Mouse (Mus musculus): ENCODE data around the gene Camsap1. TPM values are rescaled to one million over a fixed set of nuclear protein-coding genes. Genes with fewer than 3 reads are reported as not detected.

Camsap1 gene
- polyA plus RNA-seq, 1 experiment, result 12.2 TPM

- H3K79me2 ChIP-seq (ENCODE audit: control insufficient read depth, insufficient read depth), result peaks cover 45% of the 10 kb centered on the region
- H3K79me3 ChIP-seq (ENCODE audit: low read depth), result peaks cover 34% of the 10 kb centered on the region
- H3K36me3 ChIP-seq (ENCODE audit: control insufficient read depth, insufficient read depth), result no peaks in the 10 kb centered on the region
- H3ac ChIP-seq (ENCODE audit: control insufficient read depth, insufficient read length, low read depth), result peak within 1 kb of the TSS; percentile 94
- H3K4me3 ChIP-seq (ENCODE audit: insufficient read depth, poor library complexity, severe bottlenecking), result peak within 1 kb of the TSS; percentile 75
- no peak for TF ChIP-seq MAX (IDR thresholded peaks at IDR 0.05)
- TF ChIP-seq CTCF (IDR thresholded peaks at IDR 0.05; ENCODE audit: control insufficient read depth, insufficient read depth, insufficient read length), result no peak
- no peak for TF ChIP-seq MYOD1 (IDR thresholded peaks at IDR 0.05; ENCODE audit: control insufficient read depth, insufficient read length, low read depth)
- no peak for TF ChIP-seq FOSL1 (IDR thresholded peaks at IDR 0.05; ENCODE audit: insufficient read depth, low read length, poor library complexity, severe bottlenecking)
- TF ChIP-seq MYOG (IDR thresholded peaks at IDR 0.05; ENCODE audit: control insufficient read depth, extremely low read depth, insufficient read length), result no peak
- TF ChIP-seq CEBPB (IDR thresholded peaks at IDR 0.05; ENCODE audit: low read depth), result no peak
- no peak for TF ChIP-seq USF1 (IDR thresholded peaks at IDR 0.05; ENCODE audit: low read depth)
- H3K27me3 ChIP-seq (ENCODE audit: control insufficient read depth, insufficient read depth, insufficient read length), result peaks cover 4% of the 10 kb centered on the region
Observed at GRCm38 (mm10) chr2:26021561-26022257, 38.6 kb upstream of the Camsap1 start, which contains the start of gene Ubac1. Ubac1 (minus strand) TSS chr2:26021747.

GRCm38 (mm10) chr2:26020714-26021560 is 37.9 kb upstream of the Camsap1 start:
- TF ChIP-seq MYOG (IDR thresholded peaks at IDR 0.05; ENCODE audit: control insufficient read depth, extremely low read depth, insufficient read length) (no peak), FOSL1 (IDR thresholded peaks at IDR 0.05; ENCODE audit: insufficient read depth, low read length, poor library complexity, severe bottlenecking) (no peak), CEBPB (IDR thresholded peaks at IDR 0.05; ENCODE audit: low read depth) (no peak), MYOD1 (IDR thresholded peaks at IDR 0.05; ENCODE audit: control insufficient read depth, insufficient read length, low read depth) (no peak), MAX (IDR thresholded peaks at IDR 0.05) (no peak), USF1 (IDR thresholded peaks at IDR 0.05; ENCODE audit: low read depth) (no peak)
- Histone ChIP-seq H3K79me2 (ENCODE audit: control insufficient read depth, insufficient read depth) (peaks cover 48% of the 10 kb centered on the region), H3K36me3 (ENCODE audit: control insufficient read depth, insufficient read depth) (peaks cover 3% of the 10 kb centered on the region), H3ac (ENCODE audit: control insufficient read depth, insufficient read length, low read depth) (peak overlapping the region; percentile 94), H3K27me3 (ENCODE audit: control insufficient read depth, insufficient read depth, insufficient read length) (peaks cover 4% of the 10 kb centered on the region), H3K4me3 (ENCODE audit: insufficient read depth, poor library complexity, severe bottlenecking) (peak overlapping the region; percentile 75), H3K79me3 (ENCODE audit: low read depth) (peaks cover 36% of the 10 kb centered on the region)

GRCm38 (mm10) chr2:26019923-26020322 is 36.8 kb upstream of the Camsap1 start:
- H3K27me3 ChIP-seq (ENCODE audit: control insufficient read depth, insufficient read depth, insufficient read length), result no peaks in the 10 kb centered on the region
- H3K79me2 ChIP-seq (ENCODE audit: control insufficient read depth, insufficient read depth), result peaks cover 48% of the 10 kb centered on the region
- H3ac ChIP-seq (ENCODE audit: control insufficient read depth, insufficient read length, low read depth), result no peak overlapping the region
- TF ChIP-seq MYOG (IDR thresholded peaks at IDR 0.05; ENCODE audit: control insufficient read depth, extremely low read depth, insufficient read length), result no peak
- TF ChIP-seq MYOD1 (IDR thresholded peaks at IDR 0.05; ENCODE audit: control insufficient read depth, insufficient read length, low read depth), result no peak
- TF ChIP-seq CTCF (IDR thresholded peaks at IDR 0.05; ENCODE audit: control insufficient read depth, insufficient read depth, insufficient read length), result no peak
- H3K4me3 ChIP-seq (ENCODE audit: insufficient read depth, poor library complexity, severe bottlenecking), result no peak overlapping the region
- peaks cover 13% of the 10 kb centered on the region for H3K36me3 ChIP-seq (ENCODE audit: control insufficient read depth, insufficient read depth)
- H3K79me3 ChIP-seq (ENCODE audit: low read depth), result peaks cover 36% of the 10 kb centered on the region

- no peak overlapping the region for H3K4me3 ChIP-seq (ENCODE audit: insufficient read depth, poor library complexity, severe bottlenecking)
- H3K36me3 ChIP-seq (ENCODE audit: control insufficient read depth, insufficient read depth), result peaks cover 39% of the 10 kb centered on the region
- peaks cover 36% of the 10 kb centered on the region for H3K79me3 ChIP-seq (ENCODE audit: low read depth)
- H3ac ChIP-seq (ENCODE audit: control insufficient read depth, insufficient read length, low read depth), result no peak overlapping the region
- no peaks in the 10 kb centered on the region for H3K27me3 ChIP-seq (ENCODE audit: control insufficient read depth, insufficient read depth, insufficient read length)
- no peak for TF ChIP-seq FOSL1 (IDR thresholded peaks at IDR 0.05; ENCODE audit: insufficient read depth, low read length, poor library complexity, severe bottlenecking)
- no peak for TF ChIP-seq CEBPB (IDR thresholded peaks at IDR 0.05; ENCODE audit: low read depth)
- no peak for TF ChIP-seq MYOG (IDR thresholded peaks at IDR 0.05; ENCODE audit: control insufficient read depth, extremely low read depth, insufficient read length)
- TF ChIP-seq CTCF (IDR thresholded peaks at IDR 0.05; ENCODE audit: control insufficient read depth, insufficient read depth, insufficient read length), result no peak
- no peak for TF ChIP-seq MAX (IDR thresholded peaks at IDR 0.05)
- TF ChIP-seq USF1 (IDR thresholded peaks at IDR 0.05; ENCODE audit: low read depth), result no peak
- no peak for TF ChIP-seq MYOD1 (IDR thresholded peaks at IDR 0.05; ENCODE audit: control insufficient read depth, insufficient read length, low read depth)
- H3K79me2 ChIP-seq (ENCODE audit: control insufficient read depth, insufficient read depth), result peaks cover 48% of the 10 kb centered on the region
Observed at GRCm38 (mm10) chr2:26017326-26017725, 34.2 kb upstream of the Camsap1 start.

GRCm38 (mm10) chr2:26013674-26014073 is 30.6 kb upstream of the Camsap1 start:
- TF ChIP-seq FOSL1 (IDR thresholded peaks at IDR 0.05; ENCODE audit: insufficient read depth, low read length, poor library complexity, severe bottlenecking) (no peak), CTCF (IDR thresholded peaks at IDR 0.05; ENCODE audit: control insufficient read depth, insufficient read depth, insufficient read length) (no peak), MAX (IDR thresholded peaks at IDR 0.05) (no peak), CEBPB (IDR thresholded peaks at IDR 0.05; ENCODE audit: low read depth) (no peak), USF1 (IDR thresholded peaks at IDR 0.05; ENCODE audit: low read depth) (no peak), MYOG (IDR thresholded peaks at IDR 0.05; ENCODE audit: control insufficient read depth, extremely low read depth, insufficient read length) (no peak), MYOD1 (IDR thresholded peaks at IDR 0.05; ENCODE audit: control insufficient read depth, insufficient read length, low read depth) (no peak)
- Histone ChIP-seq H3K4me3 (ENCODE audit: insufficient read depth, poor library complexity, severe bottlenecking) (no peak overlapping the region), H3K27me3 (ENCODE audit: control insufficient read depth, insufficient read depth, insufficient read length) (no peaks in the 10 kb centered on the region), H3K36me3 (ENCODE audit: control insufficient read depth, insufficient read depth) (peaks cover 68% of the 10 kb centered on the region), H3K79me2 (ENCODE audit: control insufficient read depth, insufficient read depth) (peaks cover 22% of the 10 kb centered on the region), H3K79me3 (ENCODE audit: low read depth) (peaks cover 19% of the 10 kb centered on the region), H3ac (ENCODE audit: control insufficient read depth, insufficient read length, low read depth) (no peak overlapping the region)

Measured in C2C12 (cell line).